Mouse (Mus musculus) heart, adult 2 months (tissue): ENCODE data around the gene Tgfbr2.

Experiments
- CTCF ChIP-seq: fragments of 200-600 bp; IDR thresholded peaks from 2 replicates; pipeline ENCODE4 v1.8.1; 2022; ENCODE audit warnings: antibody characterized with exemption, mild to moderate bottlenecking, moderate library complexity
- EP300 ChIP-seq: fragments of 200-500 bp; IDR thresholded peaks from 2 replicates; pipeline ENCODE4 v1.6.1; 2011; ENCODE audit warnings: low read depth, low read length, control low read depth; ENCODE audit not compliant: insufficient read depth
- POLR2A ChIP-seq: fragments of 200-500 bp; IDR thresholded peaks from 2 replicates; pipeline ENCODE4 v1.6.1; 2011; ENCODE audit warnings: mild to moderate bottlenecking, low read depth, low read length, control low read depth; ENCODE audit not compliant: insufficient read depth

DNA sequence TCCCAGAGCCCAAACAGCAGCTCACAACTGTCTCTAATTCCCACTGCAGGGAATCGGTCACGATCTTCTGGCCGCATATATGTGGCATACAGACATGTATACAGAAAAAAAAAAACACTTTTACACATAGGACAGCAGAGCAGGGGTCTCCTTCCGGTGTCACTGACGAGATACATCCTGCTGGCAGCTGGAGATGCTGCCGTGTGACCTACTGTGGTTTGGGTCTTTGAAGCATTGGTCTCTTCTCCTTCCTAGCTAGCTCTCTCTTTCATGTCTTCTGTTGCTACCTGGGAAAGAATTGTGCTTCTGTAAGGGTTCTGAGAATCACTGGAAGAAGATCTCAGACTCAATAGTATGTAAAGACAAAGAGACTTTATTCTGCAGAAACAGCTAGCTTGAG lies 39.1 kb upstream of the Tgfbr2 start:
- TF ChIP-seq CTCF (no peak), EP300 (no peak), POLR2A (no peak)
